Mouse (Mus musculus) midbrain, embryonic 14.5 days (tissue): Measurements from ENCODE around the gene Wdr11. TPM values are rescaled to one million over a fixed set of nuclear protein-coding genes. Genes with fewer than 3 reads are reported as not detected.

ENCODE experiments used
- ATAC-seq: fragments of 200-750 bp; cut with Nextera tagmentation; 2 replicates; pipeline ENCODE4 v1.8.0; 2017; ENCODE audit warnings: moderate number of reproducible peaks, moderate library complexity; ENCODE audit not compliant: low FRiP score, low TSS enrichment
- DNase-seq: peaks from one replicate; pipeline ENCODE4 v3.0.0-alpha.2; 2015
- H3K27ac ChIP-seq: fragments of 300-500 bp; sonication (generic); replicated peaks from 2 replicates; pipeline ENCODE4 v1.5.1; 2014; ENCODE audit warnings: mild to moderate bottlenecking, low read depth, low read length, moderate library complexity
- H3K27me3 ChIP-seq: fragments of 300-500 bp; sonication (generic); 2 replicates; pipeline ENCODE4 v1.6.1; 2014; ENCODE audit warnings: low read length, control low read depth, mixed read lengths; ENCODE audit not compliant: control insufficient read depth, insufficient read depth
- H3K36me3 ChIP-seq: fragments of 300-500 bp; sonication (generic); 2 replicates; pipeline ENCODE4 v1.6.1; 2014; ENCODE audit warnings: low read length, control low read depth; ENCODE audit not compliant: control insufficient read depth, insufficient read depth
- H3K4me1 ChIP-seq: fragments of 300-500 bp; sonication (generic); 2 replicates; pipeline ENCODE4 v1.6.1; 2014; ENCODE audit warnings: mild to moderate bottlenecking, antibody characterized with exemption, low read length, control low read depth; ENCODE audit not compliant: control insufficient read depth, insufficient read depth
- H3K4me2 ChIP-seq: fragments of 300-500 bp; sonication (generic); 2 replicates; pipeline ENCODE4 v1.6.1; 2014; ENCODE audit warnings: mild to moderate bottlenecking, low read length, moderate library complexity
- H3K4me3 ChIP-seq: fragments of 300-500 bp; sonication (generic); replicated peaks from 2 replicates; pipeline ENCODE4 v1.5.1; 2014; ENCODE audit warnings: low read depth, low read length
- H3K9ac ChIP-seq: fragments of 300-500 bp; sonication (generic); replicated peaks from 2 replicates; pipeline ENCODE4 v1.6.1; 2014; ENCODE audit warnings: mild to moderate bottlenecking, low read length, moderate library complexity
- H3K9me3 ChIP-seq: fragments of 300-500 bp; sonication (generic); 2 replicates; pipeline ENCODE4 v1.6.1; 2016; ENCODE audit warnings: low read length, control low read depth, mixed read lengths; ENCODE audit not compliant: control insufficient read depth
- whole genome bisulfite sequencing: fragments of 180-500 bp; shearing (Covaris S2); extraction: QIAGEN DNeasy Blood & Tissue Kit; methylation state at CpG from one replicate; pipeline ENCODE4 v1.1.7; 2014; 5-methylcytosine and 5-hydroxymethylcytosine counted together
- polyA plus RNA-seq: library from polyadenylated mRNA; unstranded; fragments of >200 nt; fragmentation: Nextera tagmentation; extraction: Ambion mirVana; gene quantifications from 2 replicates; pipeline ENCODE4 v1.2.1, GENCODE M21; 2014

The Wdr11 gene
- polyA plus RNA-seq: 29.4 and 41.3 TPM in 2 replicates

GRCm38 (mm10) chr7:129591371-129592131 lies at the start of gene Wdr11:
Gene Wdr11, plus strand, starts transcription at chr7:129591863.
- Histone ChIP-seq H3K4me3 (peak within 1 kb of the TSS; percentile 74), H3K27me3 (no peaks in the 10 kb centered on the region), H3K9me3 (no peaks in the 10 kb centered on the region), H3K4me1 (peaks cover 14% of the 10 kb centered on the region), H3K36me3 (peaks cover 3% of the 10 kb centered on the region; the same call in 1 of the 2 replicates), H3K9ac (peak within 1 kb of the TSS; percentile 84), H3K27ac (peak within 1 kb of the TSS; percentile 92), H3K4me2 (peak within 1 kb of the TSS; percentile 77)
- WGBS: 4% methylated on average over 37 of the region's 37 CpGs
- peak; percentile 89 for DNase-seq
- ATAC-seq: peak; percentile 77

- H3K9ac ChIP-seq: no peak overlapping the region
- peaks cover 14% of the 10 kb centered on the region; the same call in 1 of the 2 replicates for H3K4me1 ChIP-seq
- ATAC-seq (no peak), DNase-seq (no peak)
- H3K4me3 ChIP-seq: no peak overlapping the region
- WGBS: 53% methylated on average over 1 of the region's 1 CpGs
- H3K27ac ChIP-seq: no peak overlapping the region
- H3K4me2 ChIP-seq: no peak overlapping the region
- no peaks in the 10 kb centered on the region for H3K9me3 ChIP-seq
- H3K27me3 ChIP-seq: no peaks in the 10 kb centered on the region
- no peaks in the 10 kb centered on the region for H3K36me3 ChIP-seq
Observed at GRCm38 (mm10) chr7:129567541-129567940, 24.1 kb upstream of the Wdr11 start.

- ATAC-seq (no peak), DNase-seq (peak; percentile 56)
- H3K4me3 ChIP-seq: no peak overlapping the region
- no peak overlapping the region for H3K27ac ChIP-seq
- 12% methylated on average over 2 of the region's 2 CpGs for WGBS
- H3K9me3 ChIP-seq: no peaks in the 10 kb centered on the region
- H3K4me1 ChIP-seq: peaks cover 14% of the 10 kb centered on the region; the same call in 1 of the 2 replicates
- no peak overlapping the region for H3K9ac ChIP-seq
- H3K27me3 ChIP-seq: no peaks in the 10 kb centered on the region
- no peak overlapping the region for H3K4me2 ChIP-seq
- H3K36me3 ChIP-seq: no peaks in the 10 kb centered on the region
Observed at GRCm38 (mm10) chr7:129568338-129568737, 23.3 kb upstream of the Wdr11 start.

GRCm38 (mm10) chr7:129574471-129574870 lies 17.2 kb upstream of the Wdr11 start:
- whole genome bisulfite sequencing: 84% methylated on average over 4 of the region's 4 CpGs
- no peak overlapping the region for H3K4me2 ChIP-seq
- no peaks in the 10 kb centered on the region for H3K9me3 ChIP-seq
- peaks cover 8% of the 10 kb centered on the region for H3K4me1 ChIP-seq
- no peak overlapping the region for H3K4me3 ChIP-seq
- no peak overlapping the region for H3K27ac ChIP-seq
- H3K27me3 ChIP-seq: no peaks in the 10 kb centered on the region
- no peak overlapping the region for H3K9ac ChIP-seq
- ATAC-seq (no peak), DNase-seq (no peak)
- H3K36me3 ChIP-seq: no peaks in the 10 kb centered on the region

- peaks cover 8% of the 10 kb centered on the region for H3K4me1 ChIP-seq
- ATAC-seq (no peak), DNase-seq (peak; percentile 42)
- H3K4me3 ChIP-seq: no peak overlapping the region
- no peak overlapping the region for H3K4me2 ChIP-seq
- H3K27ac ChIP-seq: peak overlapping the region; percentile 9; the same call in 1 of the 2 replicates
- no peaks in the 10 kb centered on the region for H3K27me3 ChIP-seq
- no peaks in the 10 kb centered on the region for H3K36me3 ChIP-seq
- no peaks in the 10 kb centered on the region for H3K9me3 ChIP-seq
- H3K9ac ChIP-seq: no peak overlapping the region
- WGBS: 25% methylated on average over 7 of the region's 7 CpGs
Observed at GRCm38 (mm10) chr7:129575110-129575784, 16.4 kb upstream of the Wdr11 start.

- Histone ChIP-seq H3K27me3 (no peaks in the 10 kb centered on the region), H3K4me2 (peak overlapping the region; percentile 77), H3K4me1 (peaks cover 14% of the 10 kb centered on the region), H3K4me3 (peak overlapping the region; percentile 74), H3K9ac (peak overlapping the region; percentile 84), H3K9me3 (no peaks in the 10 kb centered on the region), H3K27ac (peak overlapping the region; percentile 92), H3K36me3 (peaks cover 6% of the 10 kb centered on the region; the same call in 1 of the 2 replicates)
- under 1% methylated on average over 13 of the region's 13 CpGs for WGBS
- DNase-seq: no peak
- ATAC-seq: no peak
Observed at GRCm38 (mm10) chr7:129592132-129592745, 576 bp downstream of the Wdr11 start.

- H3K27me3 ChIP-seq: no peaks in the 10 kb centered on the region
- WGBS: 93% methylated on average over 2 of the region's 2 CpGs
- H3K27ac ChIP-seq: no peak overlapping the region
- ATAC-seq (no peak), DNase-seq (no peak)
- no peak overlapping the region for H3K4me3 ChIP-seq
- peaks cover 6% of the 10 kb centered on the region; the same call in 1 of the 2 replicates for H3K4me1 ChIP-seq
- no peaks in the 10 kb centered on the region for H3K9me3 ChIP-seq
- no peak overlapping the region for H3K4me2 ChIP-seq
- peaks cover 37% of the 10 kb centered on the region for H3K36me3 ChIP-seq
- H3K9ac ChIP-seq: no peak overlapping the region
Observed at GRCm38 (mm10) chr7:129597186-129597585, 5.5 kb downstream of the Wdr11 start.

- DNase-seq (no peak), ATAC-seq (no peak)
- Histone ChIP-seq H3K9ac (no peak overlapping the region), H3K4me2 (no peak overlapping the region), H3K9me3 (no peaks in the 10 kb centered on the region), H3K27me3 (no peaks in the 10 kb centered on the region), H3K27ac (no peak overlapping the region), H3K36me3 (peaks cover 82% of the 10 kb centered on the region), H3K4me3 (no peak overlapping the region), H3K4me1 (no peaks in the 10 kb centered on the region)
- whole genome bisulfite sequencing: 97% methylated on average over 8 of the region's 8 CpGs
Observed at GRCm38 (mm10) chr7:129606291-129606690, 14.6 kb downstream of the Wdr11 start.
